Mouse (Mus musculus) ovary, postnatal 10 days (tissue): ENCODE data around the gene Cadps.
A peak's percentile ranks its signal among the peaks of the same experiment; 100 is the strongest.

Experiments
- DNase-seq: peaks from one replicate; pipeline ENCODE4 v3.0.0; 2022; ENCODE audit warnings: low spot score

Gene Cadps

DNA sequence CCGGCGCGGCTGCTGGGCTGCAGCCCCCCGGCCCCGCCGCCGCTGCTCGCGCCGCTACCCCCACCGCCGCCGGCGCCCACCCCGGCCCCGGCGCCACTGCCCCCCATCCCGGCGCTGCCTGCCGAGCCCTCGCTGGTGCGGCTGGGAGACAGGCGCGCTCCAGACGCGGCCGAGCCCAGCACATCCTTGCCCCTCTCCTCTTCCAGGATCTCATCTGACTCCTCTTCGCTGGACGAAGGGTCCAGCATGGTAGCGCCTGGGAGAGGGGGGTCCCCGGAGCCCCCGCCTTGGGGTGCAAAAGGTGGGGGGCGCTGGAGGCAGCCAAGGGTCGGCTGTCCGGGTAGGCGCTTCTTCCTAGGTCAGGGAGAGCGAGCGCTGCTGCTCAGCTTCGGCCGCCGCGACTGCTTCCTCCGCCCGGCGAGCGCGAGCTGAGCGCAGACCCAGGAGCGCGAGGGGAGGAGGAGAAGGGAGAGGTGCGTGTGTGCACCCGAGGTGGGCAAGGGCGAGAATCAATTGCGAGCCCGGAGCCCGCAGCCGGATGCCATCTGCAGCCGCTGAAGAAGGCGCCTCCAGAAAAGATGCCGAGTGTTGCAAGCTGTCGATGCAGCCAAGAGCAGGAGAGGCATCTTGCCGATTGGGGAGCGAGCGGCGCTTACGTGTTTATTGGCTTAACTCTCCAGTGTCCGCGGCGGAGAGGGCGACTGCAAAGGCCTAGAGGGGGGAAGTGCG, at the start of gene Cadps:
Gene Cadps, minus strand, starts transcription at position 589 of the 729 bp plus-strand sequence.
- DNase-seq, result no peak

DNA sequence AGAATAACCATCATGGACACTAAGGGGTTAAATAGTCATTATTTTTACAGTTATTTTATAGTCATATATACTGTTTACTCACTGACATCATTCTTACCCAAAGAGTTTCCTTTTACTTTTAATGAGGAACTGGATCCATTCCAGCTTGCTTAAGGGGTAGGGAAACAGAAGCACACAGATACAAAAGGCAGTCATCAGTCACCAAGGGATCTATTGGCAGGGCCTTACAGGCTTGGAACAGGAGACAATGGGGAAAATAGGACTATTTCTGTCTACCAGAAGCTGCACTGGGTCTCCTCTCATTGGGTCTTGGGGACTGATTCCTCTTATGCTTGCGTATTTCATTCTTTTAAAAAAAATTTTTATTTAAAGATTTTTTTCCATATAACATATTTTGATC, 46.7 kb upstream of the Cadps start:
- no peak for DNase-seq

DNA sequence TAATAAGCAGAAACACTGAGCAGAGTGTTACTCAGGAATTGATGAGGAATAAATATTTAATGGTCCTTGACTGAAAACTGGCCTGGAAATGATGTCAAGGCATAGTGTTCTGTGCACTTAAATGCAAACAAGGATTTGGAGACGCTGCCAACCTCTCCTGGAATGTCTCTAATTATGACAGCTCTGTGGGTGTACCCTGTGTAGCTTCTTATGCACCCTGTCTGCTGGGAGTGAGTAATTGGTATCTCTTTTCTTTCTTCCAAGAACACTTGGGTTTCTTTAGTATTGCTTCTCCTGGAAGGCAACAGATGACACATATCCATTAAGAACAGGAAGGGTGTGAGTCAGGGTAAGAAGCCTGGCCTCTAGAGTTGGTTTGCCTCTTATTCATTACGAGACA, 42.4 kb upstream of the Cadps start:
- DNase-seq, result no peak

DNA sequence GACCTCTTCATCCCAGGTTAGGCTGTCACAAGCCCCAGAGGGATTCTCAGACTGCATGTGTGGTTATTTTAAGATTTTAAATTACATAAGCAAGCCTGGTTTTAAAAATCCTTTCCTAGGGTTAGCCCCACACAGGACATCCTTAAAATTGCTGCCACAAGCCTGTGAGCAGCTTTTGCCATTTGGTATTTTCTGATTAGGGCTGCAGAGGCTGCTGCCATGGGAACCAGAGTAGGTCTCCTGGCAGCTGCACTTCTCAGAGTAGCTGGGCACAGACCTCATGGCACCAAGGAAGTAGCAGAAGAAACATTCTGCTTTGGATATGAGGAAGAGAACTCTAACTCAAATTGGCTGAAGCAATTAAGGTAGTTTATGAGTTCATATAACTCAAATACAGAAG, 21.0 kb upstream of the Cadps start:
- DNase-seq, result no peak

DNA sequence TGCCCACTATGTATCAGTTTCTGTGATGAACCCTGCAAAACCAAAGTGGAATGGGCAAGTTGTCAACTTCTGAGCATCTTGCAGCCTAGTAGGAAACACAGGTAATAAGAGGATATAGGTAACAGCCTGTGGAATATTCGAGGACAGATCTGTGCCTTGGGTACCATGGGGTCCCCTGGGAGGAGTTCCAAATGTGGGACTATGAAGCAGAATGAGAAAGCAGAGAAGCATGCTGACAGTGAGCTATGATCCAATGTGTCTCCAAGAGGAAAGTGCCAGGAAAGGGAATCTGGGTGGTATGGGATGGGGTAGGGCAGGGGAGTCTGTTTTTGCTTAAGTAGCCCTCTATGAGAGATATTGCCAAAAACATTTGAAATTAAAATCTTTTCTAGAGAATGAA, 16.6 kb upstream of the Cadps start:
- no peak for DNase-seq

DNA sequence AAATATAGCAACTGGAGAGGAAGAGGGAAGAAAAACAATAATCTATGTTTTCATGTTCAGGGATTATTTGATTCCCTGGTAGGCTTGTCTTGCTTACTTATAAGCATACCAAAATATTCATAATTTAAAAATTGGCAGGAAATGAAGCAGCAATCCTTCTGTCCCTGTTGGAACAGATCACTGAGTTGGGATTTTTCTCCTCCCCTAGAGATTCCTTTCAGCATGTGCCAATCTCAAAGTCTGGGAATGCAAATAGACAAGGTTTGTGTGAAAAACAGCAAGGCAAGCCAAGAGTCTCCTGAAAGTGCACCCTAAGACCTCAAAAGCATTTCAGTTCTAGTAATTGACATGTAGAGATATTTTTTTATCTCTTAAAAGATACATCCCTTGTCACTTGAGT, 16.1 kb upstream of the Cadps start:
- DNase-seq, result no peak

DNA sequence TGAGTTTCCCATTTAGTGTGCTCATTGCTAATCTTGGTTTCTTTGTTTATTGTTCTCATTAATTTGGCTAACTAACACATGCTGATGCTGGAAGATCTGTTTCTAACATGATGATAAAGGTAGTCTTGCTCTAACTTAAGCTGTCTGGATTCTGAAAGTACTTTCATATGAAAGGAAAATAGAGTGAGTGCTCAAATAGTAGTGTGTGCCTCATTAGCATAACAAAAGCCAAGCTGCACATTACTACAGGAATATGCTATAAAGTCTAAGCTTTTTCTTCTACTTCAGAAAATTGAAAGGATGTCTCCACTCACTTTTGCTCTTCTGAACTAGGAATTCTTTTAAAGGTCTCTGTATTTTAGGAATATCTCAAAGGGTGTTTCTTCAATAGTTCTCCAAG, 15.4 kb upstream of the Cadps start:
- no peak for DNase-seq

GRCm38 (mm10) chr14:12837902-12838301, 15.0 kb upstream of the Cadps start:
- DNase-seq, result no peak

DNA sequence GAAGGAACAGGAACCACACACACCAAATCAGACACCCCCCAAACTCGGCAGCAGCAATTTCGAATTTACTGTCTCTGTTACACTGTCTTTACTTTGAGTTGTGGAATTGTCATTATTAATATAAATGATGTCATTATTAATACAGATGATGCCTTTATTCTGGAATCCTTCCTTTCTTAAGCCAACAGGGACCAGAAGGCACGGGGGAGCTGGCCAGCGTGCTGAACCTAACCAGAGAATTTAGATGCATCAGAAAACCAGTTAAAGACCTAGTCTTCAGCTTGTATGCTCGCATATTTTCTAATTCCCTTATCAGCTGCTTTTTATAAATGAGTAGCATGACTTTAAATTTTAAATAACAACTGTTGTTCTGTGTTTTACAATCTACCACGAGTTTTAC, 902 bp upstream of the Cadps start:
- DNase-seq, result peak; percentile 2

DNA sequence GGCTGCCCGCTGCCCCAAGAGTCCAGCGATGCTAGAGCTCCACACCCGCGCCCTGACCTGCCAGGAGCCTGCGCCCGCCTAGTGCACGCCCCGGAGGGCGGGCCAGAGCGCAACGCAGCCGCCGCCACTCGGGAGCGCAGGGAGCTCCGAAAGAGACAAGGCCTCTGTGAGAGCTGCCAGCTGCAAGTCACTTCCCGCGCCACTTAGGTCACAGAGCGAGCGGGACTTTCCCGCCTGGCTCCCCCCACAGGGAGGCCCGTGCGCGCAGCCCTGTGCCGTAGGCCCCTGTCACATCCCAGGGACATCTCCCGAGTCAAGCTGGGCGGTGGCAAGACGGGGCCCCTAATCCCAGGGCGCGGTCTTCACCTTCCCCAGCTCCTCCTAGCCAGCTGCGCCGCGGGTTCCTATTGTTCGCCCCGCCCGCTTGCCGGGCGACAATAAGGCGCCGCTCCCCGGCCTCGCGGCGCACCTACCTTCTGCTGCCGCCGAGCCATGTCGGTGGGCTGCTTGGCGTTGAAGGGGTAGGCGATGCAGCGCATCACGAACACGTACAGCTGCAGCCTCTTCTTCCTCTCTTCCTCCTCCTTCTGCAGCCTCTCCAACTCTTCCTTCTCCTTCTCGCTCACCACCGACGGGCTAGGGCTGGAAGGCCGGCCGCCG, 918 bp downstream of the Cadps start:
- DNase-seq, result peak; percentile 1

DNA sequence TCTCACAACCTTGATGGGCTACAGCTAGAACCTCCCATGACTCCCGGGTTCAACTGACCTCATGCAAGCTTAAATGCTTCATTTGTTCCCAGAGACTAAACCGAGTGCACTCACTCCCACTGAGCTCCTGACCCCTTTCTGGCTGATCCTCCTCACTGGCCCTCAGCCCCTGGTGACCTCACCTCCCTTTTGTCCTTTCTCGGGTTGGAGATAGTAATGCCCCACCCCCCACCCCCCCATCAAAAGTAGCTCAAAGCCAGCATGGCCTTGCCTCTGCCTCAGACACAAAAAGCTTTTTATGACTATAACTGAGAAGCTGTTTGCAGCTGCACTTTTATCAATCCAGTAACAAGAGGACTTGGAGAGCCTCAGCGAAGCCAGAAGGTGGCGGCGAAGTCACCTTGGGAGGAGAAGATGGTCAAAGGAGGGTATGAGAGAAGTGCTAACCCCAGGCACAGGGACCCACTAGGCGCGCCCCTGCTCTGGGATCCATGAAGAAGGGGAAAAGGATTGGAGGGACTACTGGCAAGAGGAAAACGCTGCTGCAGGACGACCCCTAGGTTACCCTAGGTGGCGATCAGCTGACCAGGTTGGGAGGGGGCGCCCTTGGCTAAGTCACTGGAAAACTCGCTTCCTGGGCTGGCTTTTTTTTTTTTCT, 1.6 kb downstream of the Cadps start:
- no peak for DNase-seq

- no peak for DNase-seq
Observed at GRCm38 (mm10) chr14:12820149-12820548, 2.7 kb downstream of the Cadps start.

- no peak for DNase-seq
Observed at GRCm38 (mm10) chr14:12818442-12818841, 4.4 kb downstream of the Cadps start.

DNA sequence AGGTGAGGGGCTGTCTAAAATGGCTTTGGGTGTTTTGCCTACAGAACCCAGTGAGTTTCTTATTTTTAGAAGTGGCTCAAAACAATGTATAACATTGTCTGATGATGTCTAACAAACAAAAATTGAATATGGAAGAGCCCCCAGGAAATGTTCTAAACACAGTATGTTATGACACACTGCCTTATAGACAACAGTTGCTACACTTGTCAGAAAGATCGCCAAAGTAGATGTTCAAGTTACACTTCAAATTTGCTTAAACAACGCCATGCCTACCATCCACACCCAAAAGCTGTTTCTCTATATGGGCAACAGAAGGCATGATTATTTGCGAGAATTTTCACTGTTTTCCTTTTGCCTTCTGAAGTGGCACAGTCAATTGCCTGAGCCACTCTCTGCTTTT, 10.8 kb downstream of the Cadps start:
- DNase-seq, result no peak

GRCm38 (mm10) chr14:12802995-12803394, 19.9 kb downstream of the Cadps start:
- DNase-seq, result no peak

DNA sequence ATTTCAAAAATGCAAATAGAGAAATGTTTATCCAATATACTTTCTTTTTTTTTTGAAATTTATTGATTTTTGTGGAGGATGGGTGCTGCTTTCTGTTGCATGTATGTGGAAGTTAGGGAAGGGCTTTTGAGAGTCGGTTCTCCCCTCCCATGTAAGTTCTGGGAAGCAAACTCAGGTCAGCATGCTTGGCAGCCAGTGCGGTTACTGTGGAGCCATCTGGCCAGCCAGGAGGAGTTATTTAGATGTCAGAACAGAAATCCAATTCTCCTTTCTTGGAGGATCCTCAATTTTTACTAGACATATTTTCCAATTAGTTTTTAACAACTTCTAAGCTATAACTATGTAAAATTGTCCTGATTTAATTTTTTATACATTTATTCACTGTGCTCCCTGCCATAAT, 21.8 kb downstream of the Cadps start:
- no peak for DNase-seq

DNA sequence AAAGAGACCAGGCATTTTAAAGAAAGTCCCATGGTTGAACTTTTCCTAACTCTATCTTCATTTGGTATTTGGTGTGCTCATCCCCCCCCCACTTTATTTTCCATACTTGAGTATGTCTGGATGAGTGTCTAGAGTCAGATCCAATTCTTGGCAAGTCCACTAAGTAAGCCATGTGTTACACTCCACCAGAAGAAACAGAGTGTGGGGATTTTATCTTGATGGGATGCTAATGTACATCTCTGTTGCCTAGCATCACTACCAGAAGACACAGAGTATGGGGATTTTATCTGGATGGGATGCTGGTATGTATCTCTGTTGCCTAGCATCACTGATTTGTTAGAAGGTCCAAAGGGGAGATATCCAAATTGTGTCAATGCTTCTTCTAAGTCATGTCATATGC, 24.0 kb downstream of the Cadps start:
- no peak for DNase-seq

DNA sequence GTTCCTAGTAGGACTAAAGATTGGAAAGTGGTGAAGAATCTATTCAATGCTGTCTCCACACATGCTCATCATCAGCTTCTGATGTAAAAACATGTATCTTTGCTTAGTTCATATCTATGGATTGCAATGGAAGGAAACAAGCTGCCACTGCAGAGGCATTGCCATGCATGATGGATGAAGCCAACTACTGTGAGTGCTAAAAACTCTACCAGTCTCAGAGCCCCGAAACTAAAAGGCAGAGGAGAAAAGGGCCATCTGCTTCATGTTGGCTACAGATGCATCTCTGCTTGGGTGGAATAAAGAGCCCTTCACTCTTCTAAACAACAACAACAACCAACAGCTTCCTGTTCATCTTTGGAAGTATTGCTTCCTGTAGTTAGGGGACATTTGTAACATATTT, 38.6 kb downstream of the Cadps start:
- DNase-seq, result no peak

- no peak for DNase-seq
Observed at GRCm38 (mm10) chr14:12780016-12780415, 42.9 kb downstream of the Cadps start.

GRCm38 (mm10) chr14:12777990-12778389, 44.9 kb downstream of the Cadps start:
- DNase-seq, result no peak

DNA sequence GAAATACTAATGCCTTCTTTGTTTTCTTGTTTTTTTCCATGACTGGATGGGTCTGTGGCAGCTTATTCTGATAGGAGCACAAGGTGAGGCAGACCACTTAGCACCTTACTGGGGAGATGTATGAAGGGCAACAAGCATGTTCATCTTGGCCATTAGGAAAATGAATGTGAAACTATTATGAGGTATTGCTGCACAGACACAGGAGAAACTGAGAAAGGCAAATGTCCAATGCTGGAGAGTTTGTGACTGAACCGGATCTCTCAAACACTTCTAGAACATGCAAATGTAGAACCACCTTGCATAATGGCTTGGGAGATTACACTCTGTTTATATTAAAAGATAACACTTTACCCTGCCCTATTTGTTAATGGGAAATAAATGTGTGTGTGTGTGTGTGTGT, 54.0 kb downstream of the Cadps start:
- DNase-seq, result no peak

DNA sequence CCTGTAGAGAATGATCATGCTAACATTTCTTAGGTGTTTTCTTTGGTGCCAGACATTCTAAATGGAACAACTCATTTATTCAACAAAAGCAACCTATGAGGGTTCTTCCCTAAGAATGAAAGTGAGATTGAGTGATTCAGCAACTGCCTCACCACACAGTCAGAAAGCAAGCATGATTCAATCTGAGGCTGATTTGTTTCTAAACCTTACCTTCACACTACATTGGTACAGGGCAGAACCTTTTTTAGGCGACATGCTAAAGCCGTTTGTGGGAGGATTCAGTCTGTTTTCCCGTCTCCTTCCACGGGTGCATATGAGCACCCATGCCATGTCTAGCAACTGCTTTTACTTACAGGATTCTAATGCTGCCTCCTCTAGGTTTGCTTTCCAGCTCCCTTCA, 69.6 kb downstream of the Cadps start:
- no peak for DNase-seq

GRCm38 (mm10) chr14:12751821-12752220, 71.1 kb downstream of the Cadps start:
- DNase-seq, result no peak
